Mouse (Mus musculus) limb, embryonic 14.5 days (tissue): ENCODE data around the gene 2610318N02Rik. TPM values are rescaled to one million over a fixed set of nuclear protein-coding genes. Genes with fewer than 3 reads are reported as not detected.

Source experiments
- ATAC-seq: fragments of 200-750 bp; cut with Nextera tagmentation; 2 replicates; pipeline ENCODE4 v1.8.0; 2017; ENCODE audit warnings: low read depth, moderate number of reproducible peaks, moderate TSS enrichment; ENCODE audit not compliant: low FRiP score
- DNase-seq: peaks from one replicate; pipeline ENCODE4 v3.0.0-alpha.2; 2015; ENCODE audit warnings: low spot score
- H3K27ac ChIP-seq: fragments of 300-500 bp; sonication (generic); replicated peaks from 2 replicates; pipeline ENCODE4 v1.5.1; 2014; ENCODE audit warnings: low read depth, mild to moderate bottlenecking, low read length, moderate library complexity, mixed read lengths
- H3K27me3 ChIP-seq: fragments of 300-500 bp; sonication (generic); 2 replicates; pipeline ENCODE4 v1.6.1; 2014; ENCODE audit warnings: low read length, mixed read lengths; ENCODE audit not compliant: control insufficient read depth, insufficient read depth
- H3K36me3 ChIP-seq: fragments of 300-500 bp; sonication (generic); 2 replicates; pipeline ENCODE4 v1.6.1; 2014; ENCODE audit warnings: mild to moderate bottlenecking, low read length, moderate library complexity, mixed read lengths; ENCODE audit not compliant: control insufficient read depth, insufficient read depth
- H3K4me1 ChIP-seq: fragments of 300-500 bp; sonication (generic); 2 replicates; pipeline ENCODE4 v1.6.1; 2014; ENCODE audit warnings: antibody characterized with exemption, low read length, mixed read lengths; ENCODE audit not compliant: control insufficient read depth, insufficient read depth
- H3K4me2 ChIP-seq: fragments of 300-500 bp; sonication (generic); replicated peaks from 2 replicates; pipeline ENCODE4 v1.6.1; 2014; ENCODE audit warnings: low read depth, mild to moderate bottlenecking, low read length, moderate library complexity; ENCODE audit not compliant: severe bottlenecking
- H3K4me3 ChIP-seq: fragments of 300-500 bp; sonication (generic); replicated peaks from 2 replicates; pipeline ENCODE4 v1.5.1; 2014; ENCODE audit warnings: low read length
- H3K9ac ChIP-seq: fragments of 300-500 bp; sonication (generic); 2 replicates; pipeline ENCODE4 v1.6.1; 2014; ENCODE audit warnings: mild to moderate bottlenecking, low read depth, low read length, moderate library complexity; ENCODE audit not compliant: severe bottlenecking
- H3K9me3 ChIP-seq: fragments of 300-500 bp; sonication (generic); 2 replicates; pipeline ENCODE4 v1.6.1; 2016; ENCODE audit warnings: low read length; ENCODE audit not compliant: control insufficient read depth
- POLR2A ChIP-seq: fragments of 200-500 bp; IDR thresholded peaks from 2 replicates; pipeline ENCODE4 v1.8.0; 2012; ENCODE audit warnings: inconsistent platforms, mild to moderate bottlenecking, moderate library complexity, borderline replicate concordance; ENCODE audit not compliant: insufficient read depth, insufficient read length; ENCODE audit errors: extremely low read depth
- WGBS: fragments of 180-500 bp; shearing (Covaris S2); extraction: QIAGEN DNeasy Blood & Tissue Kit; methylation state at CpG from one replicate; pipeline ENCODE4 v1.1.7; 2014; 5-methylcytosine and 5-hydroxymethylcytosine counted together
- polyA plus RNA-seq, 2 experiments: library from polyadenylated mRNA; depleted of rRNA in 1 of 2; stranded (reverse) in 1 of 2; unstranded in 1 of 2; fragments of >200 nt; fragmentation: Nextera tagmentation in 1 of 2; extraction: Ambion mirVana in 1 of 2; gene quantifications; 2 replicates each; pipeline versions ENCODE4 v1.2.1 to v1.2.3; 2012 to 2014

Gene 2610318N02Rik
- polyA plus RNA-seq, 2 experiments = 26.4 to 52.6 TPM

DNA sequence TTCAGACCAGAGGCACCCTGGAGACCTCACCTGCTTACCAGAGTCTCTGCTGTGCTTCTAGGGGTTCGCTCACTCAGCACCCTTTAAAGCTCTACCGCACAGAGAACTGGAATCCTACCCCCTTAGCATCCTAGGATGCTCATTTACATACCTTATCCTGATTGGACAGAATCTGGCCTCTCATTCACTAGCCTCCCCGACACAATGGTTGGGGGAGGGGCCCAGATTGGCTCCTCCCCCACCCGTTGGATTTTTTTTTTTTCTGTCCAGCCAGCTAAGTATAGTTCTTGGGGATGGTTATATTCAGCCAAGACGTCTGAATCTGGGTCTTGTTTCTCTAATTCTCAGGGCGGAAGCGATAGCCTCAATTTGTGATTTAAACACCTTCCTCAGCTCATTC is 19.4 kb upstream of the 2610318N02Rik start, which contains the start of gene Ydjc:
Gene Ydjc (plus strand): TSS at position 283 of the 400 bp plus-strand sequence.
- Histone ChIP-seq H3K4me1 (peaks cover 7% of the 10 kb centered on the region), H3K27ac (no peak within 1 kb of the TSS), H3K27me3 (0 out of 2 replicates have a peak, but pooled peaks cover 7% of the 10 kb centered on the region), H3K4me3 (no peak within 1 kb of the TSS), H3K4me2 (no peak within 1 kb of the TSS), H3K9me3 (no peaks in the 10 kb centered on the region), H3K9ac (no peak within 1 kb of the TSS), H3K36me3 (no peaks in the 10 kb centered on the region)
- peak; percentile 18 for DNase-seq
- WGBS = 23% methylated on average over 7 of the region's 7 CpGs
- ATAC-seq = no peak
- no peak for TF ChIP-seq POLR2A

DNA sequence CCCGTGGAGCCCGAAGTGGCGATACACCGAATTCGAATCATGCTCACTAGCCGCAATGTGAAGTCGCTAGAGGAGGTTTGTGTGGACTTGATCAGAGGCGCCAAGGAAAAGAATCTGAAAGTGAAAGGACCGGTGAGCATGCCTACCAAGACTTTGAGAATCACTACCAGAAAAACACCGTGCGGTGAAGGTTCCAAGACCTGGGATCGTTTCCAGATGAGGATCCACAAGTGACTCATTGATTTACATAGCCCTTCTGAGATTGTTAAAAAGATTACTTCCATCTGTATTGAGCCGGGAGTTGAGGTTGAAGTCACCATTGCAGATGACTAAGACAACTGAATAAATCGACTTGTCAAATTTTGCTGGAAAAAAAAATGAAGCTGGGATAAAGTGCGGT is 12.4 kb upstream of the 2610318N02Rik start:
- H3K9ac ChIP-seq = no peak overlapping the region
- no peaks in the 10 kb centered on the region for H3K36me3 ChIP-seq
- no peaks in the 10 kb centered on the region for H3K4me1 ChIP-seq
- DNase-seq = no peak
- H3K27me3 ChIP-seq = no peaks in the 10 kb centered on the region
- no peak for ATAC-seq
- H3K4me3 ChIP-seq = no peak overlapping the region
- no peak overlapping the region for H3K4me2 ChIP-seq
- 74% methylated on average over 15 of the region's 15 CpGs for WGBS
- no peak overlapping the region for H3K27ac ChIP-seq
- no peak for TF ChIP-seq POLR2A
- no peaks in the 10 kb centered on the region for H3K9me3 ChIP-seq

DNA sequence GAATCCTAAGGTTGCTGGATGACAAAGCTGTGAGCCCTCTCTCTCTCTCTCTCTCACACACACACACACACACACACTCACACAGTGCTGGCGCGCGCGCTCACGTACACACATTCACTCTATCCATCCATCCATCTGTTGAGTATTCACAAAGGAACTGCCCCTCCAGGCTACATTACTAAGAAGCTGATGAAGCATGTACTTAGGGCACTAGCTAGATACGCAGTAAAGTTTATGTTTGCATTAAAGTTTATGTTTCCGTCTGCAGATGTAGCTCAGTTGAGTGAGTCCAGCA is 7.9 kb upstream of the 2610318N02Rik start:
- no peaks in the 10 kb centered on the region for H3K9me3 ChIP-seq
- 26% methylated on average over 7 of the region's 7 CpGs for WGBS
- H3K9ac ChIP-seq = peak overlapping the region; percentile 32
- peak overlapping the region; percentile 77 for H3K4me3 ChIP-seq
- 0 out of 2 replicates have a peak overlapping the region, but pooled peaks have one; percentile 28 for H3K27ac ChIP-seq
- no peaks in the 10 kb centered on the region for H3K36me3 ChIP-seq
- no peak for TF ChIP-seq POLR2A
- no peaks in the 10 kb centered on the region for H3K27me3 ChIP-seq
- no peak for ATAC-seq
- peaks cover 5% of the 10 kb centered on the region; the same call in 1 of the 2 replicates for H3K4me1 ChIP-seq
- peak overlapping the region; percentile 95 for H3K4me2 ChIP-seq
- no peak for DNase-seq

DNA sequence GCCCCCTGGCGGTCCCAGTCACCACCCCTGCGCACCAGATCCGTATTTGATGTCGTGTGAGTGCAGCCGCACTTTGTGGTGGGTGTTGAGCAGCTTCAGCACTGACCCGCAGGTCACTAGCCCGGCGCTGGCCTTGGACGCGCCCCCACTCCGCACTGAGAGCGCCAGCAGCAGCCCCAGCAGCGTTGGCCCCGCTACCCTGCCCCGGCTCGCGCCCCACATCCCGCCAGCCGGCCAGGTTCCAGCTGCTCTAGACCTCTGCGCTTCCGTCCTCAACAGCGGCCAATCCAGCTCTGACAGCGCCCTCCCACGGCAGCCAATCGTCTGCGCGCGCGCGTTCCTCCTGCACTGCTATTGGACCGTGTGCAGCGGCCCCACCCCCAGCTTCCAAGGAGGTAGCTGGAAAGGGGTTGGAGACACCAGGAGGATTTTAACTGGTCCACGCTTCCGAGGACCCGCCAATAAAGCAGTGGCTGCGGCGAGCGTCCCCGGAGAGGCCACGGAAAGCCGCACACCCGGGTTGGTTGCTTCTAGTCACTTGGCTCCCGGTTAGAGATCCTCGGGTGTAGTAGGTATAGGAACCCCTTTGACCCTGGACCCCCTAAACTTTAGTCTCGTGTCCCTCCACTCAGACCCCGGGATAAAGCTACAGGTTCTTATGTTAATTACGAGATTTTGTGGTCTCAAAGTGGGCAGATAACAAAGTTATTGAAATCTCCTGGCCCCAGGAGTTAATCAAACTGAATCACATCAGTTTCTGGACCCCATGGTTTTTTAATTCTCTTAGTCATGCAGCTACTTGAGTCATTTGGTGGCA is 7.3 kb upstream of the 2610318N02Rik start, which contains the start of gene Sdf2l1:
Gene Sdf2l1 (minus strand): TSS at position 295 of the 817 bp plus-strand sequence.
- ATAC-seq = peak; percentile 99
- Histone ChIP-seq H3K4me3 (peak within 1 kb of the TSS; percentile 77), H3K27me3 (no peaks in the 10 kb centered on the region), H3K27ac (peak within 1 kb of the TSS; percentile 75), H3K4me2 (peak within 1 kb of the TSS; percentile 95), H3K9ac (peak within 1 kb of the TSS; percentile 67), H3K36me3 (no peaks in the 10 kb centered on the region), H3K9me3 (no peaks in the 10 kb centered on the region), H3K4me1 (peaks cover 5% of the 10 kb centered on the region; the same call in 1 of the 2 replicates)
- WGBS = under 1% methylated on average over 45 of the region's 47 CpGs
- TF ChIP-seq POLR2A = 0 out of 2 replicates have a peak, but pooled peaks have one; percentile 32
- peak; percentile 98 for DNase-seq

DNA sequence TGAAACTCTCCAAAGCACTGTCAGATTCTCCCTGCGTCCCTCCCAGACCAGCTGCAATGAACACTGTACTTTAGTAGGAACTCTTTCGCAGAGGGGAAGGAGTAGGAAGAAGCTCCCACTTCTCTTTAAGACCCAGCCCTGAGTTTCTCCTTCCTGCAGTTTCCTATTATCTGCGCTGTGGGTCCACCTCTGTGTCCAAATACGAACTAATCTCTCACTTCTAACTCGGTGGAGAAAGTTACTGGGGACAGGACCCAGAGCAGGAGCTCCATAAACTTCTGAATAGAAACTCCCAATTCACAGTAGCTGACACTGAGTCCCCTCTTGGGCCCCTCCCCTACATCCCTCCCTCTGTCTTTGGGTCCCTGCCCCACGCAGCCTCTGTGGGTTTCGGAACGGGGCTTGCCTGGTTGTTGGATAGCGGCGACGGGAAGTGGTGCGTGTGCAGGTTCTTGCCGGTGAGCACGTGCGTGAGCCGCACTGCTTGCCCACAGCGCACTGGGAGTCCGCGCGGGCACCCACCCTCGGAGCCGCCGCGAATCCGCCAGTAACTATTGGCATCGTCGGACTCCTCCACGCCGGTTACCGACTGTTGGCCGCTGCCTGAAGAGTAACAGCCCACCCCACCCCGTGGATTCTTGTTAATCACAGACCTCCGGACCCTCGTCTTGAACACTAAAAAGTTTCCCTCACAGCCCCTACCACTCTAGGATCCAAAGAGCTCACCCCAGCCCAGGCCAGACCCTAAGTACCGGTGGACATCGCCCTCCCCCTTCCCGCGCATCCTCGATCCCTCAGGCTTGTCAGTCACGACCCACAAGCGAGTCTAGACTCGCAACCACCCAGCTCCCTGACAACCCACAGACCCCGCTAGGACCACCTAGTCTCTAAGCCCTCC is 6.5 kb upstream of the 2610318N02Rik start:
- no peak for TF ChIP-seq POLR2A
- Histone ChIP-seq H3K4me2 (peak overlapping the region; percentile 95), H3K36me3 (no peaks in the 10 kb centered on the region), H3K27me3 (no peaks in the 10 kb centered on the region), H3K9ac (peak overlapping the region; percentile 67), H3K4me3 (peak overlapping the region; percentile 77), H3K27ac (peak overlapping the region; percentile 75; the same call in 1 of the 2 replicates), H3K9me3 (no peaks in the 10 kb centered on the region), H3K4me1 (peaks cover 5% of the 10 kb centered on the region; the same call in 1 of the 2 replicates)
- ATAC-seq (no peak), DNase-seq (no peak)
- 3% methylated on average over 43 of the region's 43 CpGs for WGBS
